Mouse (Mus musculus): ENCODE measurements around the gene Srrm2. TPM values are rescaled to one million over a fixed set of nuclear protein-coding genes. Genes with fewer than 3 reads are reported as not detected.

Gene Srrm2
- 176 and 518 TPM in 2 replicates for polyA plus RNA-seq (2012; ENCODE audit: low replicate concordance)

DNA sequence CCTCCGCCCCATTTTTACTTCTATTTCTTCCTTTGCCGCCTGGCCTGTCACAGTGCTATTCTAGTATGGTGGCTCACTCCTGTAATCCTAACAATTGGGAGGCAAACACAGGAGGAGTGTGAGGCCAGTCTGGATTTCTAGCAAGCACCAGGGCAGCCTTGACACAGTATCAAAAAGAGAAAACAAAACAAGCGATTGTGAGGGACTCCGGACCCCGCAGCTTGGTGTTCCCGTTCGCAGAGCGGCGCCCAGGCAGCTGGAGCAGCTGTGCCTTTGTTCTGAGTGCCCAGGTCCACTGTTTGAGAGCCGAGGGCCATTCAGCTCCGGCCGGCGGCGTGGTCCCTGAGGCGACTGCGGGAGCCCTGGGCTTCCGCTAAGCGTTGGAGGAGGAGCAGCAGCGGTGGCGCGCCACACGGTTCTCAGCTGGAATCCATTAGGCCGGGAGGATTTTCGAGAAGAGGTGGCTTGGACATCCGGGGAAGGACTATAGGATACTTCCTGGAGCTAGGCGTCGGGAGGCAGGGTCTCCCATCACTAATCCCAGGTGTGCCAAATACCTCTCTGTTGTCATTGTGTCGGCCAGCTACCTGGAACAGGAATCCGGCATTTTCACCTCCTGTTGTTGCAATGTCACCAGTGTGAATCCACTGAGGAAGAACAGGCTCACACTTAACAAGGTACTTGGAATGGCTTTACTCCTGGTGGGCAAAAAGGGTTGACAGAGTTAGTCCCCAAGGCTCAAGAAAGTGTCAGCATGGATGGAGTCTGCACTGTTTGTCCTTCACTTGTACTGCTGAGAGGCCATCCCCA lies at the start of gene Srrm2:
Gene Srrm2 (plus strand): TSS at position 264 of the 810 bp plus-strand sequence.

DNA sequence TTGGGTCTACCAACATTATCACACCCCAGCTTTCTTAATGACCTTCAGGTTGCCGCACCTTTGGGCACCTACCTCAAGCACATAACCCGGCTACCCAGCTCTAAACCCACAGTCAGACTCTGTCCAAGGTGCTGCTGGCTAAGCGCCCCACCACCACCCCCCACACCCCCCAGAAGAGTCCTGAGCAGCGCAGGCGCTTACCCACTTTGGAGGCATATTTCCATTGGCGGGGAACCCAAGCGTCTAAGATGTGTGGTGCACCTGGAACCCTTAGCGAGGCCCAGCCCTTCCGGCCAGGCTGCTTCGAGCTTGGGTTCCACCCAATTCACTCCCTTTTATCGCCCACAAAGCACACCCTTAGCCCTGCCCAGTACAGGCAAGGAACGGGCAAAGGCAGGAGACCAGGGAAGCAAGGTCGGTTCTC lies 49.7 kb upstream of the Srrm2 start, which contains the start of gene Paqr4:
Gene Paqr4 (minus strand): TSS at position 270 of the 424 bp plus-strand sequence.

GRCm38 (mm10) chr17:23745301-23746251 lies 44.8 kb upstream of the Srrm2 start, which contains the start of gene Kremen2:
Kremen2 (minus strand) TSS chr17:23745833.

DNA sequence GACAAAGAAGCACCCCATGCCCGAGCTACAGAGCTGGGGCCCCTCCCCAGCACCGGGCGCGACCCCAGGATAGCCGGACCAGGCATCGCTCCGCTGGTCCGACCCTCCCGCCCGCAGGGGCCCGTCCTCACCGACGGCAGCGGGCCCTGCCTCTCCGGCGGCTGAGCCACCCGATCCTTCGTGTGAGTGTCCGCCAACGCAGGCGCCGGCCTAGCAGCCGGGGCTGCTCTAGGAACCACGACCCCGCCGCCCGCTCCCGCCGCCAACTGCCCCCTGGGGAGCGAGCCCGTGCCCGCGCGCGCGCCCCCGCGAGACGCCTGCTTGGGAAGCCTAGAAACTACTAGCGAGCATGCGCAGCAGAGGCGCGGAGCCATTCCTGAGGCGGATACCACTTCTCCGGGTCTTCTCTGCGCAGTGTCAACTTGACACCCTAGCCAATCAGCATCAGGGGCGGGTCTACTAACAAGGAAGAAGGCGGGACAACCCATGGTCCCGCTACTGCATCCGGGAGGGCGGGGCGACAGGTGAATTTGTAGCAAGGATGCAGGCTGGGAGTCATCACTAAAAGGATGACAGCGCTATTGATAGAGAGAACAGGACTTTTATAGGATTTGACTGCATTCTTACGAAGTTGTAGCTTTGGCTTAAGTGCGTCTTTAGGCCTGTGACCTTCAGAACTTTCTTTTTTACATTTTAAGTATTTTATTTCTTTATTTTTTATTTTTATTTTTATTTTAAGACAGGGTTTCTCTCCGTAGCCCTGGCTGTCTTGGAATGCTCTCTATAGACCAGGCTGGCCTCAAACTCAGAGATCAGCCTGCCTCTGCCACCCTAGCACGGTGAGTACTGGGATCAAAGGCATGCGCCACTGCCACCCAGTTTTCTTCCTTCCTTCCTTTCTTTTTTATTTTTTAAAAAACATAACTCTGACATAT lies 18.8 kb upstream of the Srrm2 start, which contains the start of gene Flywch1:
Gene Flywch1 (minus strand): TSS at position 319 of the 935 bp plus-strand sequence.

GRCm38 (mm10) chr17:23785561-23786471 lies 4.5 kb upstream of the Srrm2 start, which contains the start of gene Flywch2:
Flywch2 (minus strand) TSS chr17:23786081.

DNA sequence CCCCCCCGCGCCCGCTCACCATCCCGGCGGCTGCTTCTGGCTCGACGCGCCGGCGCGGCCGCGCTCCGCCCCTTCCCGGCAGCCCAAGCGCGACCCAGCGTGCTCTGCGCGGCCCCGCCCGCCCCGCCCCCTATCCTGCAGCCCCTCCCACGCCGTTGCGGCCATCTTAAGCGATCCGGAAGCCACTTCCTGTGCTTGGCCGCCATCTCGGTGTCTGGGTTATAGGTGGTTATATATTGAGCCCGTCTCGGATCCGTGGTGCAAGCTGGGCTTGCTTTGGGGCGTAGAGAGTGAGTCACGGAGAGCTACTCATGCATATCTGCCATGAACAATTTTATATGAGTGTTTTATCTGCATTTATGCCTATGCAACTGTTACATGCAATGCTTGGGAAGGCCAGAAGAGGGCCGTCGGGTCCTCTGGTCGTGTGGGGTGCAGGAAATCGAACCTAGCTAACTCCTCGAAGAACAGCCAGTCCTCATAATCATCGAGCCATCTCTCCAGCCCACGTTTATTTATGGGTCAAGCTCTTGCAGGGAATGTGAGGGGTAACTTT lies 38.8 kb downstream of the Srrm2 start, which contains the start of gene Elob:
Gene Elob (minus strand): TSS at position 73 of the 556 bp plus-strand sequence.

DNA sequence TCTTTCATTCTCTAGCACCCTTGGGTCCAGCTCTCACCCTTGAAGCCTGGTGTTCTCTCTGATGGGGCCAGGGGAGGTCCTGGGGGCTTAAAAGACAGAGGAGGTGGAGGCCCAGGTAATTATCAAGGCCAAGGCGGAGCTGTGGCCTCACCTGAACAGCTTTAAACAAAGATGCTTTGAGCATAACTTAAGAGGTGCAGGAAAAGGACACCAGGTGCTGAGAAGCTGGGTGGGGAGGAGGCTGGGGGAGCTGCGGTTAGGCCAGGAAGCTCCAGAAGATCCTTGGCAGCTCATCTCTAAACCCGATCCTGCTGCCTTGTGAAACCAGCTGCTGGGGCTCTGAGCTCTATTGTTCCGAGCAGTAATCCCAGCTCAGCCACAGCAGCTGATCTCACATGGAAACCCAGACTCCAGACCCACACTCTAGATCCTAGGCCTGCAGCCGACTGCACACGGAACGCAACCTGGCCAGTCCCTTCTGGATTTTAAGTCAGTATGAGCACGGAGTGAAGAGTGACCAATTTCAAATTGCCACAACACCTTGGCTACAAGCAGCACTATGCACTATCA lies 45.8 kb downstream of the Srrm2 start, which contains the start of gene Prss33:
Gene Prss33 (minus strand): TSS at position 51 of the 570 bp plus-strand sequence.

DNA sequence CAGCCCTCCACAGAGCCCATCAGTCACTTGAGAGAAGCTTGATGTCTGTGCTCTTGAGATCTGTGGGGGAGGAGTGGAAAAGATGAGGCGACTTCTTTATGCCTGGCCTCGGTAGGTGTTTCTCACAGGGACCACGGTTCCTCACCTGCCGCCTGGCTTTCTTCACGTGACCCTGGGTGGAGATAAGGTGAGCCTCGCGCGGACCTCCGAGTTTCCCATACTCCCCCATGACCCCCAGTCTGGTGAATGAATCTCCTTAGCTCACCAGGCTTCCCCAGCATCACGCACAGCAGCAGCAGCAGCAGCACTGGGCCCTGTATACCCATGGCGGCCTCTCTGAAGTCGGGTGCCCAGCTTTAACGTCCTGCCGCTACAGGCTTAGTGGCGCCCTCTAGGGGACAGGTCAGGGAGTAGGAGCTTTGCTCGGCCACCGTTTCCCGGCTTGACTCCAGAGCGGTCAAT lies 53.5 kb downstream of the Srrm2 start, which contains the start of the genes Prss32 and Prss41:
Gene Prss32 (plus strand): TSS at position 44 of the 462 bp plus-strand sequence.
Gene Prss41 (minus strand): TSS at position 361 of the 462 bp plus-strand sequence.

GRCm38 (mm10) chr17:23867756-23868155 lies 77.4 kb downstream of the Srrm2 start, which contains the start of gene Prss21:
Prss21 (plus strand) TSS chr17:23868056.

Other genes with a start within 250 kb of the Srrm2 start
- gene Zfp213, start 226.3 kb upstream of the Srrm2 start, polyA plus RNA-seq (2012; ENCODE audit: low replicate concordance), result 9.6 and 13.1 TPM in 2 replicates
- 0.40 and 0.80 TPM in 2 replicates for gene Zfp13, start 191.0 kb upstream of the Srrm2 start, polyA plus RNA-seq (2012; ENCODE audit: low replicate concordance)
- gene Zscan10, start 189.7 kb upstream of the Srrm2 start, polyA plus RNA-seq (2012; ENCODE audit: low replicate concordance), result not detected in 2 replicates
- 2.3 and 2.6 TPM in 2 replicates for gene Mmp25, start 145.3 kb upstream of the Srrm2 start, polyA plus RNA-seq (2012; ENCODE audit: low replicate concordance)
- 0.36 TPM in 1 of 2 replicates, not detected in the other for gene Bicdl2, start 130.0 kb upstream of the Srrm2 start, polyA plus RNA-seq (2012; ENCODE audit: low replicate concordance)
- 127 and 166 TPM in 2 replicates for gene Hcfc1r1, start 116.9 kb upstream of the Srrm2 start, polyA plus RNA-seq (2012; ENCODE audit: low replicate concordance)
- 71.1 and 149 TPM in 2 replicates for gene Thoc6, start 116.7 kb upstream of the Srrm2 start, polyA plus RNA-seq (2012; ENCODE audit: low replicate concordance)
- 12.6 and 14.4 TPM in 2 replicates for gene Tnfrsf12a, start 113.1 kb upstream of the Srrm2 start, polyA plus RNA-seq (2012; ENCODE audit: low replicate concordance)
- not detected in 2 replicates for gene Cldn6, start 111.3 kb upstream of the Srrm2 start, polyA plus RNA-seq (2012; ENCODE audit: low replicate concordance)
- gene Cldn9, start 106.5 kb upstream of the Srrm2 start, polyA plus RNA-seq (2012; ENCODE audit: low replicate concordance), result not detected in 2 replicates
- not detected in 2 replicates for gene 1520401A03Rik, start 67.7 kb upstream of the Srrm2 start, polyA plus RNA-seq (2012; ENCODE audit: low replicate concordance)
- gene Pkmyt1, start 64.2 kb upstream of the Srrm2 start, polyA plus RNA-seq (2012; ENCODE audit: low replicate concordance), result 246 and 386 TPM in 2 replicates
- gene Paqr4, start 49.7 kb upstream of the Srrm2 start, polyA plus RNA-seq (2012; ENCODE audit: low replicate concordance), result 2.9 and 33.2 TPM in 2 replicates
- gene Kremen2, start 44.7 kb upstream of the Srrm2 start, polyA plus RNA-seq (2012; ENCODE audit: low replicate concordance), result 0.21 and 0.26 TPM in 2 replicates
- 22.5 and 23.8 TPM in 2 replicates for gene Flywch1, start 18.9 kb upstream of the Srrm2 start, polyA plus RNA-seq (2012; ENCODE audit: low replicate concordance)
- 1.0 and 4.2 TPM in 2 replicates for gene Flywch2, start 4.5 kb upstream of the Srrm2 start, polyA plus RNA-seq (2012; ENCODE audit: low replicate concordance)
- gene Elob, start 38.6 kb downstream of the Srrm2 start, polyA plus RNA-seq (2012; ENCODE audit: low replicate concordance), result 44.9 and 471 TPM in 2 replicates
- gene Prss33, start 45.5 kb downstream of the Srrm2 start, polyA plus RNA-seq (2012; ENCODE audit: low replicate concordance), result 0.80 TPM in 1 of 2 replicates, not detected in the other
- gene Prss32, start 53.3 kb downstream of the Srrm2 start, polyA plus RNA-seq (2012; ENCODE audit: low replicate concordance), result not detected in 2 replicates
- gene Prss41, start 53.6 kb downstream of the Srrm2 start, polyA plus RNA-seq (2012; ENCODE audit: low replicate concordance), result 1.9 and 2.1 TPM in 2 replicates
- gene Prss21, start 77.5 kb downstream of the Srrm2 start, polyA plus RNA-seq (2012; ENCODE audit: low replicate concordance), result 0.11 TPM in 1 of 2 replicates, not detected in the other
- not detected in 2 replicates for gene Dcpp1, start 90.3 kb downstream of the Srrm2 start, polyA plus RNA-seq (2012; ENCODE audit: low replicate concordance)
- not detected in 2 replicates for gene Dcpp2, start 90.3 kb downstream of the Srrm2 start, polyA plus RNA-seq (2012; ENCODE audit: low replicate concordance)
- not detected in 2 replicates for gene Dcpp3, start 126.9 kb downstream of the Srrm2 start, polyA plus RNA-seq (2012; ENCODE audit: low replicate concordance)
- not detected in 2 replicates for gene Sbp, start 151.1 kb downstream of the Srrm2 start, polyA plus RNA-seq (2012; ENCODE audit: low replicate concordance)
- gene Sbpl, start 164.7 kb downstream of the Srrm2 start, polyA plus RNA-seq (2012; ENCODE audit: low replicate concordance), result not detected in 2 replicates
- gene Prss30, start 190.0 kb downstream of the Srrm2 start, polyA plus RNA-seq (2012; ENCODE audit: low replicate concordance), result 0.43 TPM in 1 of 2 replicates, not detected in the other
- gene Prss22, start 207.6 kb downstream of the Srrm2 start, polyA plus RNA-seq (2012; ENCODE audit: low replicate concordance), result not detected in 2 replicates
- gene Prss27, start 247.6 kb downstream of the Srrm2 start, polyA plus RNA-seq (2012; ENCODE audit: low replicate concordance), result not detected in 2 replicates

Data from leukemia stem cell, adult 10-12 weeks (primary cell).